Mouse (Mus musculus) embryonic facial prominence, embryonic 14.5 days (tissue): ENCODE data around the gene Spata2. TPM values are rescaled to one million over a fixed set of nuclear protein-coding genes. Genes with fewer than 3 reads are reported as not detected.

Source experiments
- ATAC-seq: fragments of 200-750 bp; cut with Nextera tagmentation; 2 replicates; pipeline ENCODE4 v1.8.0; 2017; ENCODE audit warnings: low read depth, moderate number of reproducible peaks, moderate TSS enrichment
- DNase-seq: peaks from one replicate; pipeline ENCODE4 v3.0.0-alpha.2; 2015; ENCODE audit warnings: low spot score
- H3K27ac ChIP-seq: fragments of 300-500 bp; sonication (generic); replicated peaks from 2 replicates; pipeline ENCODE4 v1.5.1; 2014; ENCODE audit warnings: low read depth, mild to moderate bottlenecking, low read length, moderate library complexity
- H3K27me3 ChIP-seq: fragments of 300-500 bp; sonication (generic); replicated peaks from 2 replicates; pipeline ENCODE4 v1.6.1; 2014; ENCODE audit warnings: low read length; ENCODE audit not compliant: control insufficient read depth, insufficient read depth
- H3K36me3 ChIP-seq: fragments of 300-500 bp; sonication (generic); 2 replicates; pipeline ENCODE4 v1.6.1; 2014; ENCODE audit warnings: low read length, mixed read lengths; ENCODE audit not compliant: control insufficient read depth, insufficient read depth
- H3K4me1 ChIP-seq: fragments of 300-500 bp; sonication (generic); 2 replicates; pipeline ENCODE4 v1.6.1; 2014; ENCODE audit warnings: antibody characterized with exemption, low read length; ENCODE audit not compliant: control insufficient read depth, insufficient read depth
- H3K4me2 ChIP-seq: fragments of 300-500 bp; sonication (generic); 2 replicates; pipeline ENCODE4 v1.6.1; 2014; ENCODE audit warnings: low read depth, mild to moderate bottlenecking, low read length, moderate library complexity, mixed read lengths
- H3K4me3 ChIP-seq: fragments of 300-500 bp; sonication (generic); 2 replicates; pipeline ENCODE4 v1.5.1; 2014; ENCODE audit warnings: low read depth, mild to moderate bottlenecking, low read length
- H3K9ac ChIP-seq: fragments of 300-500 bp; sonication (generic); 2 replicates; pipeline ENCODE4 v1.6.1; 2014; ENCODE audit warnings: low read depth, mild to moderate bottlenecking, low read length, moderate library complexity, mixed read lengths
- H3K9me3 ChIP-seq: fragments of 300-500 bp; sonication (generic); 2 replicates; pipeline ENCODE4 v1.6.1; 2016; ENCODE audit warnings: low read length; ENCODE audit not compliant: control insufficient read depth
- WGBS: fragments of 180-500 bp; shearing (Covaris S2); extraction: QIAGEN DNeasy Blood & Tissue Kit; methylation state at CpG from one replicate; pipeline ENCODE4 v1.1.7; 2014; 5-methylcytosine and 5-hydroxymethylcytosine counted together
- polyA plus RNA-seq: library from polyadenylated mRNA; unstranded; fragments of >200 nt; fragmentation: Nextera tagmentation; extraction: Ambion mirVana; gene quantifications from 2 replicates; pipeline ENCODE4 v1.2.1, GENCODE M21; 2014

Gene Spata2
- polyA plus RNA-seq, 1 experiment from 2014 or later = 14.2 TPM

GRCm38 (mm10) chr2:167515688-167516087 is 23.0 kb upstream of the Spata2 start:
- DNase-seq (no peak), ATAC-seq (no peak)
- no peak overlapping the region for H3K27ac ChIP-seq
- no peak overlapping the region for H3K9ac ChIP-seq
- H3K4me2 ChIP-seq = no peak overlapping the region
- no peaks in the 10 kb centered on the region for H3K9me3 ChIP-seq
- H3K27me3 ChIP-seq = no peaks in the 10 kb centered on the region
- peaks cover 81% of the 10 kb centered on the region for H3K36me3 ChIP-seq
- H3K4me1 ChIP-seq = no peaks in the 10 kb centered on the region
- 84% methylated on average over 4 of the region's 5 CpGs for WGBS
- H3K4me3 ChIP-seq = no peak overlapping the region

GRCm38 (mm10) chr2:167514641-167515040 is 22.0 kb upstream of the Spata2 start:
- Histone ChIP-seq H3K27me3 (no peaks in the 10 kb centered on the region), H3K36me3 (peaks cover 87% of the 10 kb centered on the region), H3K4me1 (no peaks in the 10 kb centered on the region), H3K4me3 (no peak overlapping the region), H3K9me3 (no peaks in the 10 kb centered on the region), H3K9ac (no peak overlapping the region), H3K27ac (no peak overlapping the region), H3K4me2 (no peak overlapping the region)
- no peak for ATAC-seq
- DNase-seq = no peak
- 94% methylated on average over 4 of the region's 4 CpGs for WGBS

- Histone ChIP-seq H3K4me2 (no peak overlapping the region), H3K4me3 (no peak overlapping the region), H3K27me3 (no peaks in the 10 kb centered on the region), H3K9ac (no peak overlapping the region), H3K36me3 (peaks cover 96% of the 10 kb centered on the region), H3K4me1 (no peaks in the 10 kb centered on the region), H3K9me3 (no peaks in the 10 kb centered on the region), H3K27ac (no peak overlapping the region)
- ATAC-seq (no peak), DNase-seq (no peak)
- WGBS = 91% methylated on average over 5 of the region's 5 CpGs
These were observed 20.3 kb upstream of the Spata2 start for GRCm38 (mm10) chr2:167512970-167513369.

- no peak overlapping the region for H3K4me2 ChIP-seq
- H3K9ac ChIP-seq = no peak overlapping the region
- ATAC-seq = no peak
- no peak for DNase-seq
- no peak overlapping the region for H3K4me3 ChIP-seq
- H3K4me1 ChIP-seq = no peaks in the 10 kb centered on the region
- H3K27ac ChIP-seq = no peak overlapping the region
- WGBS = 93% methylated on average over 9 of the region's 9 CpGs
- H3K36me3 ChIP-seq = peaks cover 98% of the 10 kb centered on the region
- no peaks in the 10 kb centered on the region for H3K27me3 ChIP-seq
- H3K9me3 ChIP-seq = no peaks in the 10 kb centered on the region
These were observed 19.7 kb upstream of the Spata2 start for GRCm38 (mm10) chr2:167512365-167512764.

GRCm38 (mm10) chr2:167510485-167510884 is 17.8 kb upstream of the Spata2 start:
- no peak for DNase-seq
- WGBS = 79% methylated on average over 3 of the region's 3 CpGs
- H3K9ac ChIP-seq = no peak overlapping the region
- H3K9me3 ChIP-seq = no peaks in the 10 kb centered on the region
- no peak overlapping the region for H3K27ac ChIP-seq
- H3K4me1 ChIP-seq = peaks cover 3% of the 10 kb centered on the region; the same call in 1 of the 2 replicates
- no peak overlapping the region for H3K4me3 ChIP-seq
- no peak for ATAC-seq
- H3K36me3 ChIP-seq = peaks cover 93% of the 10 kb centered on the region
- H3K4me2 ChIP-seq = no peak overlapping the region
- no peaks in the 10 kb centered on the region for H3K27me3 ChIP-seq

GRCm38 (mm10) chr2:167508569-167508968 is 15.9 kb upstream of the Spata2 start:
- DNase-seq = no peak
- H3K9me3 ChIP-seq = no peaks in the 10 kb centered on the region
- H3K27me3 ChIP-seq = no peaks in the 10 kb centered on the region
- no peak for ATAC-seq
- 91% methylated on average over 4 of the region's 4 CpGs for WGBS
- H3K27ac ChIP-seq = no peak overlapping the region
- H3K36me3 ChIP-seq = peaks cover 74% of the 10 kb centered on the region
- peaks cover 9% of the 10 kb centered on the region for H3K4me1 ChIP-seq
- H3K4me3 ChIP-seq = no peak overlapping the region
- no peak overlapping the region for H3K9ac ChIP-seq
- no peak overlapping the region for H3K4me2 ChIP-seq

- no peak overlapping the region for H3K27ac ChIP-seq
- no peaks in the 10 kb centered on the region for H3K9me3 ChIP-seq
- no peak overlapping the region for H3K4me3 ChIP-seq
- no peak overlapping the region for H3K9ac ChIP-seq
- ATAC-seq = no peak
- WGBS = 86% methylated on average over 3 of the region's 3 CpGs
- H3K27me3 ChIP-seq = no peaks in the 10 kb centered on the region
- H3K4me1 ChIP-seq = peaks cover 9% of the 10 kb centered on the region
- H3K36me3 ChIP-seq = peaks cover 67% of the 10 kb centered on the region
- DNase-seq = no peak
- no peak overlapping the region for H3K4me2 ChIP-seq
These were observed 15.2 kb upstream of the Spata2 start for GRCm38 (mm10) chr2:167507719-167508385.

GRCm38 (mm10) chr2:167506546-167507260 is 14.0 kb upstream of the Spata2 start:
- peaks cover 56% of the 10 kb centered on the region for H3K36me3 ChIP-seq

GRCm38 (mm10) chr2:167505127-167505526 is 12.4 kb upstream of the Spata2 start:
- Histone ChIP-seq H3K36me3 (peaks cover 42% of the 10 kb centered on the region), H3K9ac (no peak overlapping the region), H3K9me3 (no peaks in the 10 kb centered on the region), H3K4me3 (peak overlapping the region; percentile 100; the same call in 1 of the 2 replicates), H3K27me3 (no peaks in the 10 kb centered on the region), H3K4me2 (peak overlapping the region; percentile 94), H3K27ac (no peak overlapping the region), H3K4me1 (peaks cover 9% of the 10 kb centered on the region)
- no peak for ATAC-seq
- no peak for DNase-seq
- WGBS = 82% methylated on average over 3 of the region's 3 CpGs

More at GRCm38 (mm10) chr2:167506546-167507260, 14.0 kb upstream of the Spata2 start:
- Histone ChIP-seq H3K27ac (no peak overlapping the region), H3K9me3 (no peaks in the 10 kb centered on the region), H3K4me2 (no peak overlapping the region), H3K4me1 (peaks cover 9% of the 10 kb centered on the region), H3K27me3 (no peaks in the 10 kb centered on the region), H3K4me3 (no peak overlapping the region), H3K9ac (no peak overlapping the region)
- DNase-seq (no peak), ATAC-seq (no peak)
- WGBS = 95% methylated on average over 10 of the region's 10 CpGs
